Comparison of ENCODE assay signal across 9 mouse cellular contexts in the genomic region with DNA sequence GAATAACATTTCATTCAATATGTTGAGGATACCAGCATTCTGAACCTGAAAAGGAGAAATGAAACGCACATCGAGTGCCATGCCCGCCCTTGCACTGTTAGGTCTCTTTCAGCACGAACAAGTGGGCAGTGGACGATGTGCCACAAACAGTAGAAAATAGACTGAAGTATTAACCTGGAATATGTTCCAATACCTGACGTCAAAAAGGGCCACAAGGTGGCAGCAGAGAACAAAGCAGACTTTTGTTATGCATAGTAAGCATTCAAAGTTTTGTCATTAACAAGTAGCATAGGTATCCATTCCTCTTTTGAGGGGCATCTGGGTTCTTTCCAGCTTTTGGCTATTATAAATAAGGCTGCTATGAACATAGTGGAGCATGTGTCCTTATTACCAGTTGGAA.
DNase-seq lines count a peak whose midpoint lies in the region; ATAC-seq lines count a peak whose summit lies in the region.
"Had no signal": no experiment of that assay in that cellular context is flagged by ENCODE, and none has a peak within 500 bp of the region (broad histone marks: within the 10 kb centered on the region; RNA-seq: fewer than 3 reads in every experiment).

No protein-coding gene starts in this region.

- H3K9me3 ChIP-seq in forebrain, embryonic 14.5 days (replicated peaks; ENCODE audit: control insufficient read depth, low read length), result no peaks in the 10 kb centered on the region
- no peaks in the 10 kb centered on the region for H3K9me3 ChIP-seq in forebrain, embryonic 15.5 days
- H3K9me3 ChIP-seq: heart, embryonic 13.5 days had no signal

- H3K36me3 ChIP-seq in forebrain, embryonic 14.5 days (ENCODE audit: control insufficient read depth, insufficient read depth, low read length), result no peaks in the 10 kb centered on the region
- H3K36me3 ChIP-seq in forebrain, embryonic 15.5 days, result no peaks in the 10 kb centered on the region
- H3K36me3 ChIP-seq: heart, embryonic 13.5 days had no signal

- DNase-seq in forebrain, embryonic 14.5 days (ENCODE audit: low spot score), result peak; percentile 71
- peak; percentile 54 for DNase-seq in A20 (ENCODE audit: low read depth, low spot score)
- peak; percentile 59 for DNase-seq in adrenal gland, postnatal 25 days
- peak; percentile 8 for DNase-seq in fibroblast of lung, adult 2 months (ENCODE audit: low read depth)
- DNase-seq in layer of hippocampus, adult 8-10 months (ENCODE audit: low spot score in 2 of 2), result peak; percentile 22 to 53
- peak; percentile 72 for DNase-seq in lung, postnatal 14 days
- peak; percentile 6 for DNase-seq in spleen, adult 12 weeks (ENCODE audit: low spot score)

- no peak overlapping the region for H3K27ac ChIP-seq in forebrain, embryonic 14.5 days (ENCODE audit: low read depth, low read length)
- no peak overlapping the region for H3K27ac ChIP-seq in forebrain, embryonic 15.5 days (replicated peaks)
- H3K27ac ChIP-seq: heart, embryonic 13.5 days had no signal

- no peak overlapping the region for H3K4me3 ChIP-seq in forebrain, embryonic 14.5 days (ENCODE audit: low read depth, low read length)
- no peak overlapping the region for H3K4me3 ChIP-seq in forebrain, embryonic 15.5 days
- H3K4me3 ChIP-seq: heart, embryonic 13.5 days had no signal

- H3K27me3 ChIP-seq in forebrain, embryonic 14.5 days (replicated peaks; ENCODE audit: control insufficient read depth, insufficient read depth, low read length), result no peaks in the 10 kb centered on the region
- no peaks in the 10 kb centered on the region for H3K27me3 ChIP-seq in forebrain, embryonic 15.5 days
- H3K27me3 ChIP-seq: heart, embryonic 13.5 days had no signal

- no peak for ATAC-seq in forebrain, embryonic 14.5 days
- ATAC-seq in forebrain, embryonic 15.5 days (replicated peaks), result no peak

- H3K4me2 ChIP-seq in forebrain, embryonic 14.5 days (ENCODE audit: low read length), result no peak overlapping the region
- H3K4me2 ChIP-seq in forebrain, embryonic 15.5 days (replicated peaks), result no peak overlapping the region
- H3K4me2 ChIP-seq: heart, embryonic 13.5 days had no signal

- WGBS in forebrain, embryonic 14.5 days, result 63% methylated on average over 6 of the region's 6 CpGs
- WGBS in forebrain, embryonic 15.5 days, result 65% methylated on average over 6 of the region's 6 CpGs

- H3K4me1 ChIP-seq in forebrain, embryonic 14.5 days (ENCODE audit: control insufficient read depth, insufficient read depth, low read length), result no peaks in the 10 kb centered on the region
- H3K4me1 ChIP-seq in forebrain, embryonic 15.5 days, result no peaks in the 10 kb centered on the region
- H3K4me1 ChIP-seq: heart, embryonic 13.5 days had no signal

- H3K9ac ChIP-seq in forebrain, embryonic 14.5 days (ENCODE audit: low read length), result no peak overlapping the region
- no peak overlapping the region for H3K9ac ChIP-seq in forebrain, embryonic 15.5 days (replicated peaks)
- H3K9ac ChIP-seq: heart, embryonic 13.5 days had no signal

Comparison
In these comparisons a context has a peak if more than half of its experiments do, and no peak if none do; other contexts are left out.
1. DNase-seq: peak in every context shown above with its lines; median percentile 72 in lung, postnatal 14 days; 71 in forebrain, embryonic 14.5 days; 59 in adrenal gland, postnatal 25 days; 54 in A20; 38 in layer of hippocampus, adult 8-10 months; 8 in fibroblast of lung, adult 2 months; 6 in spleen, adult 12 weeks.